Mouse (Mus musculus) right cerebral cortex, postnatal 10 days (tissue): ENCODE measurements around the gene Mettl7a2.
A peak's percentile ranks its signal among the peaks of the same experiment; 100 is the strongest.
"Not testable (repeated sequence)": the region's sequence is repeated elsewhere in the genome, so short reads cannot be mapped to it uniquely, and the experiment has no call there.

ENCODE experiments used
- DNase-seq, 2 experiments: peaks; one replicate each; pipeline ENCODE4 v3.0.0; 2021; ENCODE audit warnings: low spot score in 2 of 2

The Mettl7a2 gene

GRCm38 (mm10) chr15:100352711-100353250, at the start of gene Mettl7a2, which contains the start of gene Methig1:
Gene Mettl7a2 (plus strand): TSS chr15:100353200.
Gene Methig1 (plus strand): TSS chr15:100353149.
- DNase-seq = no peak

GRCm38 (mm10) chr15:100303428-100304018, 49.5 kb upstream of the Mettl7a2 start:
- DNase-seq = no peak

- DNase-seq = peak; percentile 91 to 92
Measured at GRCm38 (mm10) chr15:100304019-100304991, 48.7 kb upstream of the Mettl7a2 start, which contains the start of gene Mettl7a1. Gene Mettl7a1 (plus strand): TSS chr15:100304140.

- no peak for DNase-seq
Measured at GRCm38 (mm10) chr15:100306201-100306600, 46.8 kb upstream of the Mettl7a2 start.

- DNase-seq = not testable (repeated sequence)
Measured at GRCm38 (mm10) chr15:100307438-100308096, 45.4 kb upstream of the Mettl7a2 start.

- no peak for DNase-seq
Measured at GRCm38 (mm10) chr15:100312346-100312745, 40.7 kb upstream of the Mettl7a2 start.

- DNase-seq = no peak
Measured at GRCm38 (mm10) chr15:100314448-100315145, 38.4 kb upstream of the Mettl7a2 start.

GRCm38 (mm10) chr15:100318014-100318671, 34.9 kb upstream of the Mettl7a2 start:
- peak in 1 of 2 experiments; percentile 10 for DNase-seq

GRCm38 (mm10) chr15:100319884-100320283, 33.1 kb upstream of the Mettl7a2 start:
- no peak for DNase-seq

GRCm38 (mm10) chr15:100320295-100320905, 32.6 kb upstream of the Mettl7a2 start:
- DNase-seq = no peak

- peak in 1 of 2 experiments; percentile 32 for DNase-seq
Measured at GRCm38 (mm10) chr15:100321134-100321533, 31.9 kb upstream of the Mettl7a2 start.

- DNase-seq = peak; percentile 58 to 59
Measured at GRCm38 (mm10) chr15:100324021-100324591, 28.9 kb upstream of the Mettl7a2 start.

GRCm38 (mm10) chr15:100325235-100325634, 27.8 kb upstream of the Mettl7a2 start:
- DNase-seq = no peak

- not testable (repeated sequence) for DNase-seq
Measured at GRCm38 (mm10) chr15:100328089-100328488, 24.9 kb upstream of the Mettl7a2 start.

- DNase-seq = not testable (repeated sequence)
Measured at GRCm38 (mm10) chr15:100329336-100329735, 23.7 kb upstream of the Mettl7a2 start.

GRCm38 (mm10) chr15:100330739-100331138, 22.3 kb upstream of the Mettl7a2 start:
- DNase-seq = no peak

- not testable (repeated sequence) for DNase-seq
Measured at GRCm38 (mm10) chr15:100332077-100332961, 20.7 kb upstream of the Mettl7a2 start.

- no peak for DNase-seq
Measured at GRCm38 (mm10) chr15:100334629-100335028, 18.4 kb upstream of the Mettl7a2 start, which contains the start of gene Mettl7a3. Gene Mettl7a3 (plus strand): TSS chr15:100334929.

GRCm38 (mm10) chr15:100337328-100337727, 15.7 kb upstream of the Mettl7a2 start:
- DNase-seq = not testable (repeated sequence)
